Mouse (Mus musculus): ENCODE results near the gene Lst1.

DNA sequence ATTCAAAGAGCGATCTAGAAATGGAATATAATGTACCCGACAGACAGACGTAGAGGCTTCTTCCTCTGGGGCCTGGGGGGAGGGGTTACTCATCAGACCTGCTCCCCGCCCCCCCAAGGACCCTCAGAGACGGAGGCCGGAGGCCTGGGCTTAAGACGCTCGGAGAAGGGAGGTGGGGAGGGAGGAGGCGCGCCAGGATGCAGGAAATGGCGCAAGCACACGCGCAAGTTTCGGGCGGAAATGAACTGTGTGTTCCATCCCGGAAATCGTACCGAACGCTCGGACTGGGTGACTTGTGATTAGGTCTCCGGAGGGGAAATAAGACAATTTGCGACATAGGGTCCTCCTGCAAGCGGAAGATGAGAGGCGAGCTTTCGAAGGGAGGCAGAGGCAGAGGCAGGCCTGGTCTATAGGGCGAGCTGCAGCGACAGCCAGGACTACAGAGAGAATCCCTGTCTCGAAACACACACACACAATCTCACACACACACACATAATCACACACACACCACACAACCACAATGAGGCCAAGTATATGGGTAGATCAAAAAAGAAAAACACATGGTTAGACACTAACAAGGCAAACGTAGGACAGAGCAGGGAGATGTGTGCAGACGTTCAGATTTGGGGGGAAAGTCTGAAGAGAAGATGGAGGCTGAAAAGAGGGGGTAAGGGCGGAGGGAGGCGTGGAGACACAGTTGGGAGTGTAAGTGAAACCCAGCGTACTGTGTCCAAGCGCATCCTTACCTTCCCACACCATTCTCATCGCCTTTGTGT is 47.6 kb upstream of the Lst1 start, which contains the start of gene Nfkbil1:
- TF ChIP-seq CTCF (IDR thresholded peaks at IDR 0.05; ENCODE audit: low read depth) (no peak), EP300 (IDR thresholded peaks at IDR 0.05; ENCODE audit: low read depth) (peak; percentile 30; the same call in 1 of the 2 replicates)

Measured in liver, embryonic 14.5 days (tissue).